Mouse (Mus musculus) thymus, postnatal 4 days (tissue): ENCODE measurements around the gene Arhgef11.
A peak's percentile ranks its signal among the peaks of the same experiment; 100 is the strongest.

Experiments used
- DNase-seq: peaks from one replicate; pipeline ENCODE4 v3.0.0; 2021

The Arhgef11 gene

DNA sequence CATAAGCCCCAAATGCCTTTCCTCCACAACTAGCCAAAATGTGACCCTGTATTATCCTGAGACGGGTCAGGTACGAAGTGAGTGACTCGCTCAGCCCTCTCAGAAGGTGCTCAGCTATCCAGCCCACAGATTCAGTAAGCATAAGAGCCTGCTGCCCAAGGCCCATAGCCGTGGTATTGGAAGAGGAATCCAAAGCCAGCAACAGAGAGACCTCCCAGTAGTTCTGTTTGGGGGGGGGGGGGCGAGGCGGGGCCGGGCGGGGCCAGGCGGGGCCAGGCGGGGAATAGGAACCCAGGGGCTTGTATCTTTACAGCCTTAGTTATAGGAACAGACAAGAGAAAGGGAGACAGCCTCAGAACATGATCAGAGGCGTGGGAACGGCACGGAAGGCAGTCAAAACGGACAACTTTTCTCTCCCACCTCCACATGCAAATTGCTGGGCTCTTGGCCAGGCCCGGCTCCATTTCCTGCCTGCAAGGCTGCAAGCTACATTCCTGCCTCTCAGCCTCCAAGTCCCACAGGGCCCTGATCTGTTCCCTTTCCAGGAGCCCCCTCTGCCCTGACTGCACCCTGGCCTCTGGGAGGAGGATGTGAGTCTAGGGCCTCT lies 146.4 kb downstream of the Arhgef11 start:
- peak; percentile 46 for DNase-seq

DNA sequence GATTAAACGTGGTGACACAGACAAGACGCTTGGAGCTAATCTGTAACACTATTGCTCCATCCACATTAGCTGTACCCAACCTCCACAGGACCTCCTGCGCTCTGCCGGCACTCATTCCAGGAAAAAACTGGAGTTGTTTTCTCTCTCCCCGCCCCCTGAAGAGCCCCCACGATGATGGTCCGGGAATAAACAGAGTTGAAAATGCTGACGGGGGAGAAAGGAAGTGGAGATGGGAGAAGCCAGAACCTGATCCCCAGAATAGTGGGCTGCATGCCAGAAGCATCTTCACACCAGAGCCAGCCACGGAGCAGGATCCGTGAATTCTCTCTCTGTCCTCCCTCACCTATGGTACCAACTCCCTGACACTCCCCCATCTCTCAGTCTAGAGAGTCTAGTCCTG lies 147.1 kb downstream of the Arhgef11 start:
- no peak for DNase-seq

DNA sequence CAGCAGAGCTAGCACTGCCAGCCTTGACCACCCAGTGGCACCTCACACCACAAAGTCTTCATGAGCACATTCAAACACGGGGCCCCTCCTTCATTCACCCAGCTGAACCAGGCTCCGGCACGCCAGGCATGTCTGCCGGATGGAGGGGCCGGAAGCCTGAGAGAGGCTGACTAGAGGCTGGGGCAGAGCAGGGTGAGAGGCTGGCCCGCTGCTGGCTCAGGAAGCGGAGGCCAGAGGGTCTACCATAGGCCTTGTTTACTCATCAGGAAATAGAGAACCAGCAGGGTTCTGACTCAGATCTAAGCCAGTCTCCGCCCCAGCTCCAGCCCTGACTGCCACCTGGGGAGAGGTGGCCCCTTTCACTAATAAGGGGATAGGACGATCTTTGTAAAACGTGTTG lies 147.7 kb downstream of the Arhgef11 start:
- DNase-seq: peak; percentile 82

DNA sequence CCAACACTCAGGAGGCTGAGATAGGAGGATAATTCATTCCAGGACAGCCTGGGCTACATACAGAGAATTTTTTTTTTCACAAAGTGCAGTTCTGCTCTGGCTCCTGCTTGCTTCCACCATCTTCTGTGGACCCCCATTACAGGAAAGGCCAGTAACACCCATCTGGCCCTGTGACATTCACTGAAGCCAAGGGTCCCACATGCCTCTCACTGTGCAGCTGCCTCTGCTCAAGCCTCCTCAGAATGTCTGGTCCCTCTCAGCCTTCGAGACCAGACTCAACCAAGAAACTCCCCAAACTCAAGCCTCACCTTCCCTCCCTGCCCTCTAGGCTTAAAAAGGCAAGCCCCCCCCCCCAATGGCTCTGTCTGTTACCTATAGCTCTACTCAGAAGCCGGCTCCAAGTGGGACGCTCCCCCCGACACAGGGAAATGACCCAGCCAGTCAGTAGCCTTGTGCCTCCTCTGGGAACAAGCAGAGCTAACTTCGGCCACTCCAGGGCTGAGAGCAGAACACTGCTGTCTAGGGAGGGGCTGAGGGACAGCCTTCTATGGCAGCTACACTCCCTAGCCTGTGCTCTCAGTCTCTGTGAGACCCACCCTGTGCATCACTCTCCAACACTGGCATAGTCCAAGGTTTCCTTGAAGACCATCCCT lies 148.4 kb downstream of the Arhgef11 start:
- peak; percentile 36 for DNase-seq

DNA sequence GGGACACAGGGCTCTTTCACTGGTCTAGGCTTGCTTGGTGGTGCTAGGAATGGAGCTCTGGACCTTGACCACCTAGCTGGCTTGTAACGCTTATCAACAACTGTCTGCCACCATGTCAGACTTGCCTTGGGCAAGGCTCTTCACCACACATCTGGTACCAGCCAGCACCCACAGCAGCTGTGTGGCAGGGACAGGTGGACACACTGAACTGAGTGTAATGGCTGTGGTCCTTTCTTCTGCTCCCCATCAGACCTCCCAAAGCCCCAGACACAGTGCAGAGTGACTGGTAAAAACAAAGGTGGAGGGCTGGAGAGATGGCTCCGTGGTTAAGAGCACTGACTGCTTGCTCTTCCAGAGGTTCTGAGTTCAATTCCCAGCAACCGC lies 148.9 kb downstream of the Arhgef11 start:
- DNase-seq: no peak

DNA sequence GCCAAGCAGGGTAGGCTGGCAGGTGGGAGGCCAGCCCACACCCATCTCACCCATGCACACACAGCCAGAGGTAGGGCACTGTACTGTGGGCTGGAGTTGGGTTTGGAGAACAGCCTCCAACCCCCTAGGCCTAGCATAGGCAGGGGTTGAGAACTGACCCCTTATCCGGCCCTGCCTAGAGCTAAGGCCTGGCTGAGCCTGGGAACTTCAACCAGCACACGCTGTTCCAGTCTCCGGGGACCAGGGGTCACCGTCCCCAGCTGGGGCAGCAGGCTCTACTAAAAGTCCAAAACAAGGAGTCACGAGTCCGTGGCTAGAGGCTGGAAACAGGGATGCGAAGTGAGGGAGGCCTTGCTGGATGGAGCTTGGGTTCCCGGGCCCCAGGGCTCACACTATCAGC lies 150.4 kb downstream of the Arhgef11 start:
- DNase-seq: no peak

DNA sequence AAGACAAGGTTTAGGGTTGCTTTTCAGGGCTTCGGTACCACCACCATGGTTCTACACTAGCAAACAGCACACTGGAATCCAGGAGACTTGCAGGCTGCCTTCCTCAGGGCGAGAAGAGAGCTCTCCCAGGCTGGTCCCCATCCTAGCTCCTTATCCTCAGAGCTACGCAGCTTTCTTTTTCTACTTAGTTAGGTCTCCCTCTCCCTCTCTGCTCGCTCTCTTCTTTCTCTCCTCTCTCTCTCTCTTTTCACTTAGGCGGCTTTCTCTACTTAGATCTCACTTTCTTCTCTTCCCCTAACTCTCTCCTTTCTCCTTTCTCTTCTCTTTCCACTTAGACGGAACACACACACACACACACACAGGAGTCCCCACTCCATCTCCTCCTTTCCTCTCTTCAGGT lies 151.1 kb downstream of the Arhgef11 start:
- no peak for DNase-seq

DNA sequence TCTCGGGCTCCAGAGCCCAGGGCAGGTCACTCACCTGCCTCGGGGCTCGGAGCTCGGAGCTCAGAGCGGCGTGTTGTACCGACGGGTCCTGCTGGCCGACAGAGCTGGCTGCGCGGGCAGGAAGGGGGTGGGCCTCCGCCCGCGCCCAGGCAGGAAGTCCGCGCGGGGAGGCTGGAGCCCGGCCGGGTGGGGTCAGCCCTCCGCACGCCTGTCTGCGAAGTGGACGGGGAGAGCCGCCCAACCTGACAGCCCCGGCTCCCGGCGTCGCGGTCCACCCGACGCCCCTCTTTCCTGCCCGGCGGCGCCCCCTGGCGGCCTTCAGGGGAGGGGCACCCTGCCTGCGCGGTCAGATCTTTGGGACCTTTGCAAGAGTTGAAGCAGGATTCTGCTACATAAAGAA lies 151.5 kb downstream of the Arhgef11 start:
- DNase-seq: peak; percentile 90

DNA sequence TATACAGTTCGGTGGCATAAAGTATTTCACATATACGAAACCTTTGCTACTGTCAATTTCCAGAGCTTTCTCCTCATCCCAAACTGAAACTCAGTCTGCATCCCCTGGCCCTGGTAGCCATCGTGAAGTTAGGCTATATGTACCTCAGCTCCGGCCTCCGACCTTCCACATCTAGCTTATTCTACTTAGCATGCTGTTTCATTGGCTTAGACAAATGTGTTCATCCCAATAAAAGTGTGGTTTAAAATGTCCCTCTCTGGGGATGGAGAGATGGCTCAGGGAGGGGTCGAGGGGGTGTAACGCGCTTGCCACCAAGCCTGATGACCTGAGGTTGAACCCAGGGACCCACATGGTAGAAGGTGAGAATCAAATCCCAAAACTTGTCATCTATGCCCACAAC lies 152.1 kb downstream of the Arhgef11 start:
- DNase-seq: no peak

DNA sequence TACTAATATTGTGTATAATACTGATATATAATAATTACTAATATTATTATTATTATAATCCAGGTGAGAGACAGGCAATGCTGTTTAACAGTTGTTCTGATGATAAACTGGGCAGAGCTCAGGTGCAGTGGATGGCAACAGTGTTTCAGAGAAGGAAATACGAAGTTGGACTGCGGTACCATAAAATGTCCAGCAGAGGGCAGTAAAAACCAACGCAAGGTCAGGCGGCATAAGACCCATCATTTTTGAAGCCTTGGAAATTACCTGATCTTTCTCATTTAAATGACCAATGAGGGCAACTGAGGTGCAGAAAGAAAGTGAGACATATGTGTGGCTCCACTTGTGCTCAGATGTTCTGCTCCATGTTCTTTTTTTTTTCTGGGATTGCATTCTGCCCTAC lies 152.9 kb downstream of the Arhgef11 start:
- DNase-seq: peak; percentile 57

DNA sequence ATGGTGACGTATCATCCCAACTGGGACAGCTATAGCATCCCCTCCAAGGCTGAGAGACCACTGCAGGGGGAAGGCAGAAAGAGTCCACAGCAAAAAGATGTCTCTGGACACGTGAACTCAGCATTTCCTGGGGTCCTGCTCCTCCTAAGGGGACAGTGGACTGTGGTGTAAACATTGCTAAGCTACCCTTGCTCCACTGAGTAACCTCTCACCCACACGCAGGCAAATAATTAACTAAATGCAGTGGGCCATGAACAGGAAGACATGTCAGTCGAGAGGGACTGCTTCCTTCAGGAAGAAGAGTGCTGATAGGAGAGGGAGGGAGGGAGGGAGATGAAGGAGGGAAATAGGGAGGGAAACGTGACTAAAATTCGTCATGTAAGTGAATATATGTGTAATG lies 153.7 kb downstream of the Arhgef11 start:
- no peak for DNase-seq

DNA sequence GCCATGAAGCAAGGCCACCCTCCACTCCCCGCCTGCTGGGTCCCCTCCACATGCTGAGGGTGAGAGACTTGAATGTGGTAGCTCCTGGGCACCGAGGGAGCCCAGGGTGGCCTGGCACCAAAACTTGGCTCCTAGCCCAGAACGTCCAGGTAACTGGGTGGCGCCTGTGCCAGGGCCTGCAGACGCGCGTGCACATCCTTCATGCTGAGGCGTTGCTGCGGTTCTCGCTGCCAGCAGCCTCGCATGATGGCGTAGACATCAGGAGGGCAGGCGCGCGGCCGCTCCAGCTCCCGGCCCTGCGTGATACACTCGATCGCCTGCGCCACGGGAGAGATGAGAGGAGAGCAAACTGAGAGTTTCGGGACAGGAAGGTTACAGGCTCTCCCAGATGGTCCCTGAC lies 160.9 kb downstream of the Arhgef11 start:
- DNase-seq: no peak

DNA sequence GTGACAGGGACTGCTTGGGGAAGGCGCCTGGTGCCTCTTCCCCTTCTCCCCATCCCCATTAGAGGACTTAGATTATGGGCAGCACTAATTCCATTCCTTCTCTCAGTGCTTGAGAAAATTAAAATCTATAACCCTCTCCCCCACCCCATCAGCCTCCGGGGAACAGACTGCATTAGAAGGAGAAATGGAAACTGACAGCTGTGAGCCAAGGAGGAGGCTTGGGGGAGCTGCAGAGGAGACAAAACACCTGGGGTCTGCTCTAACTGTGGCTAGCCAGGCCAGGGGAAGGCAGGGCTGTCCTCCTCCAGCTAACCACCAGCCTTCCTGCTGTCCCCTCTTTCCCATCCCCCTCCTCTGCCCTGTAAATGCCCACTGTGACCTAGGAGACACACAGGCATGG lies 161.7 kb downstream of the Arhgef11 start:
- no peak for DNase-seq

DNA sequence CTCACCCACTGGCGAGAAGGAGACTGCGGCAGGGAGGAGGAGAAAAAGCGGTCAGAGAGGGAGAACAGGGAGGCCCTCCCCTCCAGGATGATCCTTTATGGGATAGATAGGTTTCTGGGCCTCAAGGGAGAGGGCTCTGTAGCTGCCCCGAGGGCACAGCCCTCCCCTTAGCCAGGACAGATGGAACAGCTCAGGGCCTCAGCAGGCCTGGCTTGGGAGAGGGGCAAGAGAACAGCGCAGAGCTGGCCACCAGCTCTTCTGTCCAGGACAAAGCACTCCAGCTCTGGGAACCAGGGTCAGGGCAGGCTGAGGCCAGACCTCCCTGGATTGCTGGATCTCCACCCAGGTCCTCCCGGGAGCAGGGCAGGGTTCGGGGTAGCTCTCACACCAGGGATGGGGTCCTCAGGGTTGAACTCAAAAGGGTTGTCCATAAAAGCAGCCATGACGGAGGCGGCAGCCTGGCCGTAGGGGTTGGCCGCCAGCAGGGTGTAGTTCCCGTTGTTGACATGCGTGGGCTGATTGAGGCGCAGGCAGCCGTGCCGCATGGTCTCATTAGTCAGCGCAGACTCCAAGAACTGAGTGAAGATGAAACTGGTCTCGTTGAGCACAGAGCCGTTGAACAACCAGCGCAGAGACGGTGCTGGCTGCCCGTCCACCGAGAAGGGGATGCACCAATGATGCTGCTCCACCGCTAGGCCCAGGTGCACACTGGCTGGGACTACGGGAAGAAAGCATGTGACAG lies 166.1 kb downstream of the Arhgef11 start:
- DNase-seq: no peak

DNA sequence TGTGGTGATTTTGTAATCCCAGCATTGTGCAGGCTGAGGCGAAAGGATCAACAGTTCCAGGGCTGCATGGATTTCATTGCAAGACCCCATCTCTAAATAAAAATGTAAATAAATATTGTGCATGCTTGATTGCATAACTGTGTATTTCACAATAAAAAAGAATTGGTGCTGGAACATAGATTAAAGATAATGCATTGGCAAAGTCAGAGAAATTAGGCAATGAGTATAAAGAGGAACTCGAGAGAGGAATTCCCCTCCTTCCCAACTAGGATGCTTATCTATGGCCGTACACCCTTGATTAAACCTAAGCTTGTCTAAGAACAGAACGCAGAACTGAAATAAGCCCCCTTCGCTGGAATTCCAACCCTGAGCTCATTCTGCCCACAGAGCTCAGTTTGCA lies 167.8 kb downstream of the Arhgef11 start:
- DNase-seq: no peak

DNA sequence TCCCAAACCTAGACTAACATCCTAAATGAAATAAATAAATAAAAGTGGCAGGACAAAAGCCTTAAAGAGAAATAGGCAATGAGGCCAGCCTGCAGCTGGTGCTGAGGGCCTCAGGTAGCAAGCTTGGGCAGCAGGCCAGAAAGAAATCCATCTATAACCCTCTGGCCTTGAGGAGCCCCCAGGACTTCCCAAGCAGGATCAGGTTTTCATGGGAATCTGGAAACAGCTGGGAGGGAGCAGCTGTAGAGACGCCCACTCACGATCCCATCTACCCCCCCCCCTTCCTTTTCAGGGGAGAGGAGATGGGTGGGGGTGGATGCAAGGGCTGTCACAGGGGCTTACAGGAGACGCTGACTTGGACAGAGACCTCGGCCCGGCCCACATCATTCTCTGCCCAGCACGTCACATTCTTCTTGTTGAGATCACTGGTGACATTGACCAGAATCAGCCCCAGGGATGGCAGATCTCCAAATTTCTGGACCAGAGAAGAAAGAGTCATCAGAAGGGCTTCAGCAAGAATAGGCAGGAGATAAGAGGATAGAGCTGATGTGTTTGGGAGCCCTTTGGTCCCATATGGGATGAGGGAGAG lies 168.4 kb downstream of the Arhgef11 start:
- DNase-seq: no peak
